Mouse (Mus musculus) limb, embryonic 14.5 days (tissue): ENCODE data around the gene Kcnq5. TPM values are rescaled to one million over a fixed set of nuclear protein-coding genes. Genes with fewer than 3 reads are reported as not detected.
A peak's percentile ranks its signal among the peaks of the same experiment; 100 is the strongest.

ENCODE experiments used
- ATAC-seq: fragments of 200-750 bp; cut with Nextera tagmentation; 2 replicates; pipeline ENCODE4 v1.8.0; 2017; ENCODE audit warnings: low read depth, moderate number of reproducible peaks, moderate TSS enrichment; ENCODE audit not compliant: low FRiP score
- DNase-seq: peaks from one replicate; pipeline ENCODE4 v3.0.0-alpha.2; 2015; ENCODE audit warnings: low spot score
- H3K27ac ChIP-seq: fragments of 300-500 bp; sonication (generic); replicated peaks from 2 replicates; pipeline ENCODE4 v1.5.1; 2014; ENCODE audit warnings: low read depth, mild to moderate bottlenecking, low read length, moderate library complexity, mixed read lengths
- H3K27me3 ChIP-seq: fragments of 300-500 bp; sonication (generic); 2 replicates; pipeline ENCODE4 v1.6.1; 2014; ENCODE audit warnings: low read length, mixed read lengths; ENCODE audit not compliant: control insufficient read depth, insufficient read depth
- H3K36me3 ChIP-seq: fragments of 300-500 bp; sonication (generic); 2 replicates; pipeline ENCODE4 v1.6.1; 2014; ENCODE audit warnings: mild to moderate bottlenecking, low read length, moderate library complexity, mixed read lengths; ENCODE audit not compliant: control insufficient read depth, insufficient read depth
- H3K4me1 ChIP-seq: fragments of 300-500 bp; sonication (generic); 2 replicates; pipeline ENCODE4 v1.6.1; 2014; ENCODE audit warnings: antibody characterized with exemption, low read length, mixed read lengths; ENCODE audit not compliant: control insufficient read depth, insufficient read depth
- H3K4me2 ChIP-seq: fragments of 300-500 bp; sonication (generic); replicated peaks from 2 replicates; pipeline ENCODE4 v1.6.1; 2014; ENCODE audit warnings: low read depth, mild to moderate bottlenecking, low read length, moderate library complexity; ENCODE audit not compliant: severe bottlenecking
- H3K4me3 ChIP-seq: fragments of 300-500 bp; sonication (generic); replicated peaks from 2 replicates; pipeline ENCODE4 v1.5.1; 2014; ENCODE audit warnings: low read length
- H3K9ac ChIP-seq: fragments of 300-500 bp; sonication (generic); 2 replicates; pipeline ENCODE4 v1.6.1; 2014; ENCODE audit warnings: mild to moderate bottlenecking, low read depth, low read length, moderate library complexity; ENCODE audit not compliant: severe bottlenecking
- H3K9me3 ChIP-seq: fragments of 300-500 bp; sonication (generic); 2 replicates; pipeline ENCODE4 v1.6.1; 2016; ENCODE audit warnings: low read length; ENCODE audit not compliant: control insufficient read depth
- POLR2A ChIP-seq: fragments of 200-500 bp; IDR thresholded peaks from 2 replicates; pipeline ENCODE4 v1.8.0; 2012; ENCODE audit warnings: inconsistent platforms, mild to moderate bottlenecking, moderate library complexity, borderline replicate concordance; ENCODE audit not compliant: insufficient read depth, insufficient read length; ENCODE audit errors: extremely low read depth
- WGBS: fragments of 180-500 bp; shearing (Covaris S2); extraction: QIAGEN DNeasy Blood & Tissue Kit; methylation state at CpG from one replicate; pipeline ENCODE4 v1.1.7; 2014; 5-methylcytosine and 5-hydroxymethylcytosine counted together
- polyA plus RNA-seq, 2 experiments: library from polyadenylated mRNA; depleted of rRNA in 1 of 2; stranded (reverse) in 1 of 2; unstranded in 1 of 2; fragments of >200 nt; fragmentation: Nextera tagmentation in 1 of 2; extraction: Ambion mirVana in 1 of 2; gene quantifications; 2 replicates each; pipeline versions ENCODE4 v1.2.1 to v1.2.3; 2012 to 2014

Gene Kcnq5
- polyA plus RNA-seq, 2 experiments: 2.3 to 2.5 TPM

DNA sequence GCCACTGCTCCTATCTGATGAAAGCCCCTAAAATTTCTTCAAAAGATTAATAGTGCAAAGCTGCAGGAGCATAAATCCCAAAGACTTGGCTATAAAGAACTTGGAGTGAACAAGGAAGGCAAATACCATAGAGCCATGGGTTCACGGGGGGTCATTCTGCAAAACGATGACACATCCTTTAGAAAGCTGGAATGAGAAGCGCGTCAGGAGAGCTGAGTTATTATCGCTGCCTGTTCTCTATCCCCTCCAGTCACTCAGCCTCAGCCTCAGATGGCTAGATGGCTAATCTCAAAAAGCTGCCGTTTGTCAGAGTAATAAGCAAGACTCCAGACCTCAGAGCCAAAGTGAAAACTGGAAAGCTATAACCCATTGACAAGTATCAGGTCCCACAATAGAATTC is 42.5 kb downstream of the Kcnq5 start:
- Histone ChIP-seq H3K4me3 (no peak overlapping the region), H3K9ac (no peak overlapping the region), H3K27me3 (no peaks in the 10 kb centered on the region), H3K4me2 (no peak overlapping the region), H3K36me3 (no peaks in the 10 kb centered on the region), H3K9me3 (no peaks in the 10 kb centered on the region), H3K27ac (no peak overlapping the region), H3K4me1 (no peaks in the 10 kb centered on the region)
- ATAC-seq: no peak
- WGBS: 63% methylated on average over 6 of the region's 6 CpGs
- DNase-seq: peak; percentile 13
- no peak for TF ChIP-seq POLR2A

- H3K4me3 ChIP-seq: no peak overlapping the region
- H3K4me2 ChIP-seq: no peak overlapping the region
- H3K9me3 ChIP-seq: no peaks in the 10 kb centered on the region
- TF ChIP-seq POLR2A: no peak
- 80% methylated on average over 5 of the region's 5 CpGs for WGBS
- ATAC-seq: no peak
- H3K36me3 ChIP-seq: no peaks in the 10 kb centered on the region
- no peaks in the 10 kb centered on the region for H3K27me3 ChIP-seq
- DNase-seq: no peak
- H3K4me1 ChIP-seq: no peaks in the 10 kb centered on the region
- no peak overlapping the region for H3K27ac ChIP-seq
- H3K9ac ChIP-seq: no peak overlapping the region
These were observed 65.5 kb downstream of the Kcnq5 start for GRCm38 (mm10) chr1:21896067-21896719.

GRCm38 (mm10) chr1:21883747-21884146 is 78.0 kb downstream of the Kcnq5 start:
- Histone ChIP-seq H3K9me3 (no peaks in the 10 kb centered on the region), H3K36me3 (no peaks in the 10 kb centered on the region), H3K27me3 (no peaks in the 10 kb centered on the region), H3K9ac (no peak overlapping the region), H3K4me2 (no peak overlapping the region), H3K4me3 (no peak overlapping the region), H3K4me1 (no peaks in the 10 kb centered on the region), H3K27ac (no peak overlapping the region)
- WGBS: 78% methylated on average over 3 of the region's 3 CpGs
- DNase-seq (no peak), ATAC-seq (no peak)
- no peak for TF ChIP-seq POLR2A

- no peak overlapping the region for H3K4me2 ChIP-seq
- no peaks in the 10 kb centered on the region for H3K36me3 ChIP-seq
- no peak overlapping the region for H3K4me3 ChIP-seq
- TF ChIP-seq POLR2A: no peak
- ATAC-seq (no peak), DNase-seq (no peak)
- no peak overlapping the region for H3K9ac ChIP-seq
- no peak overlapping the region for H3K27ac ChIP-seq
- WGBS: 37% methylated on average over 4 of the region's 4 CpGs
- no peaks in the 10 kb centered on the region for H3K9me3 ChIP-seq
- H3K27me3 ChIP-seq: no peaks in the 10 kb centered on the region
- no peaks in the 10 kb centered on the region for H3K4me1 ChIP-seq
These were observed 90.9 kb downstream of the Kcnq5 start for GRCm38 (mm10) chr1:21870889-21871288.

GRCm38 (mm10) chr1:21868484-21868883 is 93.3 kb downstream of the Kcnq5 start:
- WGBS: 78% methylated on average over 1 of the region's 1 CpGs
- no peaks in the 10 kb centered on the region for H3K27me3 ChIP-seq
- no peaks in the 10 kb centered on the region for H3K9me3 ChIP-seq
- ATAC-seq (no peak), DNase-seq (no peak)
- no peaks in the 10 kb centered on the region for H3K4me1 ChIP-seq
- TF ChIP-seq POLR2A: no peak
- no peak overlapping the region for H3K27ac ChIP-seq
- H3K9ac ChIP-seq: no peak overlapping the region
- H3K4me3 ChIP-seq: no peak overlapping the region
- H3K4me2 ChIP-seq: no peak overlapping the region
- H3K36me3 ChIP-seq: no peaks in the 10 kb centered on the region
